Mouse (Mus musculus) liver, adult 10 weeks (tissue): Measurements from ENCODE around the gene Gm12184. TPM values are rescaled to one million over a fixed set of nuclear protein-coding genes. Genes with fewer than 3 reads are reported as not detected.

Experiments used
- polyA plus RNA-seq: library from polyadenylated mRNA; stranded (reverse); fragments of 350-450 nt; fragmentation: Illumina TruSeq; extraction: RNeasy Lipid Tissue Mini Kit (QIAGEN cat#74804); gene quantifications from one replicate; pipeline ENCODE4 v1.2.3, GENCODE M21; 2014; ENCODE audit warnings: low read depth, low replicate concordance

Gm12184 gene
- 2.9 TPM for polyA plus RNA-seq

DNA sequence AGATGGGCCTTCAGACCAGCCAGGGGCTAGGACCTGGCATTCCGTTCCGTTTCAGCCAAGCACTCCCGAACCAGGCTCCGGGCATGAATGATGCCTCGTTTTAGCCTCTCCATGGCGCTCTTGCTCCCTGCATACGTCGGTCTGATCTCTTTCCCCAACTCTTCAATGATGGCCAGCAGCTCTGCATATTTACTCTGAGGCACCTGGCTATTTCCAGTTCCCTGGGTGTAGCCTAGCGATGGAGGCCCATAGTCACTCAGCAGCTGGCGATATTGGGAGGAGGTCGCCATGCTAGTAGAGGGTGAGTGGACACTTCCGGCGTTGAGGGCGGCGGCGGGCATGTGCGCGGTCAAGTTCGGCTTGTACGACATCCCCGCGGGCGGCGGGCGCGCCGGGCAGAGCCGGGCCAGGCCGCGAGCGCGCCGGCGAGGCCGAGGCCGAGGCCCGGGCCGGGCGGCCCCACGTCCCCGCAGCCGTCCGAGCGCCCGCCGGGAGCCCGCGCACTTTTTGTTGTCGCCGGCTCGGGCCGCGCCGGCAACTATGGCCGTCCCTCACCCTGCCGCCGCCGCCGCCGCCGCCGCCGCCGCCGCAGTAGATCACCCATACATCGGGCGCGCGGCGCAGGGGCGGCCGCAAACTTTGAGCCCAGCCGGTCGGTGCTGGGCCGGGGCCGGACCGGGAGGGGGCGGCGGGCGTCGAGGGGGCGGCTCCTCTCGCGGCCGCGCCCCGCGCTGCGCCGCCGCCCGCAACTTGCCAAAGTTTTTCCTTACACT, at the start of gene Gm12184, which contains the start of gene Trim7:
TSS of gene Gm12184 (minus strand) at position 677 of the 773 bp plus-strand sequence.
TSS of gene Trim7 (plus strand) at position 162 of the 773 bp plus-strand sequence.

DNA sequence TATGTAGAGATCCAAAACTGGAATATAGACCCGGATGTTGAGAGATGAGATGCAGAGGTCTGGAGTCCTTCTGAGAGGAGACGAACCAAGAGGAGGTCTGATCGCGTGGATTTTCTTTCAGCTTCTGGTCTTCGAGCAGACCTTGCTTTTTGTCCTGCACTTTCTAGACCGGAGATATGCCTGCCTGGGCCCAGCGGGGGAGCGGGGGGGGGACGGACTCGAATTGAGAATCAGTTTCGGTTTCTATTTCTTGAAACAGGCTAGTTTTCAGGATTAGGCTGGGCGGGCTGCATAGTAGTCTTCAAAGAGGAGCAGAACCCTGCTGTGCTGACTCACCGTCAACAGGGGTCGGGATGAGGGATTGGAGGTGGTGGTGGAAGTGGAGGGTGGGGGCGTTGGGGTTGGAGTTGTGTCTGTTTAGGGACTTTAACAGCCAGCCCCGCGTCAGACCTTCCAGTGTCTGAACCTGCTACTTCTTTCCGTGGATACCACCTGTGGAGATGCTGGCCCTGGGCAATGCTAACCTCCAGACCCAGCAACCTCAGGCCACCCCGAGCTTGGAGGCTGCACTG, 44.8 kb upstream of the Gm12184 start, which contains the start of gene Irgm1:
TSS of gene Irgm1 (minus strand) at position 483 of the 572 bp plus-strand sequence.

GRCm38 (mm10) chr11:48816800-48817665, 9.4 kb downstream of the Gm12184 start, which contains the start of gene Trim41:
TSS of gene Trim41 (minus strand) at chr11:48817353.

GRCm38 (mm10) chr11:48799921-48800701, 26.3 kb downstream of the Gm12184 start, which contains the start of gene Rack1:
TSS of gene Rack1 (plus strand) at chr11:48800332.

Other genes starting within 250 kb of the Gm12184 start
- 73.3 TPM for gene Rack1, start 26.3 kb downstream of the Gm12184 start, polyA plus RNA-seq
- gene Trim41, start 9.3 kb downstream of the Gm12184 start, polyA plus RNA-seq = 7.4 TPM
- gene Trim7, start 515 bp downstream of the Gm12184 start, polyA plus RNA-seq = 6.3 TPM
- gene Irgm1, start 45.0 kb upstream of the Gm12184 start, polyA plus RNA-seq = 112 TPM
- 1.3 TPM for gene Gm5431, start 75.6 kb upstream of the Gm12184 start, polyA plus RNA-seq
- 1.6 TPM for gene Psme2b, start 119.5 kb upstream of the Gm12184 start, polyA plus RNA-seq
- 0.79 TPM for gene Olfr56, start 152.2 kb upstream of the Gm12184 start, polyA plus RNA-seq
- 0.29 TPM for gene 9930111J21Rik1, start 152.7 kb upstream of the Gm12184 start, polyA plus RNA-seq
- gene Gm12185, start 165.6 kb upstream of the Gm12184 start, polyA plus RNA-seq = 0.13 TPM
- gene Tgtp1, start 167.5 kb upstream of the Gm12184 start, polyA plus RNA-seq = 18.7 TPM
- 3.9 TPM for gene 9930111J21Rik2, start 224.6 kb upstream of the Gm12184 start, polyA plus RNA-seq
- 11.2 TPM for gene Tgtp2, start 237.6 kb upstream of the Gm12184 start, polyA plus RNA-seq
- 51.2 TPM for gene Ifi47, start 249.9 kb upstream of the Gm12184 start, polyA plus RNA-seq